Mouse (Mus musculus) heart, embryonic 16.5 days (tissue): ENCODE data around the gene Sipa1l1. TPM values are rescaled to one million over a fixed set of nuclear protein-coding genes. Genes with fewer than 3 reads are reported as not detected.

ENCODE experiments used
- ATAC-seq: fragments of 200-750 bp; cut with Nextera tagmentation; replicated peaks from 2 replicates; pipeline ENCODE4 v1.8.0; 2017; ENCODE audit warnings: moderate number of reproducible peaks; ENCODE audit not compliant: insufficient read depth, low FRiP score; ENCODE audit errors: extremely low read depth
- H3K27ac ChIP-seq: fragments of 300-500 bp; sonication (generic); 2 replicates; pipeline ENCODE4 v1.5.1; 2014; ENCODE audit warnings: mild to moderate bottlenecking, low read length, control low read depth, moderate library complexity
- H3K27me3 ChIP-seq: fragments of 300-500 bp; sonication (generic); 2 replicates; pipeline ENCODE4 v1.6.1; 2014; ENCODE audit warnings: low read length, mixed read lengths; ENCODE audit not compliant: control insufficient read depth, insufficient read depth
- H3K36me3 ChIP-seq: fragments of 300-500 bp; sonication (generic); 2 replicates; pipeline ENCODE4 v1.6.1; 2014; ENCODE audit not compliant: control insufficient read depth, insufficient read depth
- H3K4me1 ChIP-seq: fragments of 300-500 bp; sonication (generic); 2 replicates; pipeline ENCODE4 v1.6.1; 2014; ENCODE audit warnings: low read length, mixed read lengths; ENCODE audit not compliant: control insufficient read depth, insufficient read depth
- H3K4me2 ChIP-seq: fragments of 300-500 bp; sonication (generic); 2 replicates; pipeline ENCODE4 v1.6.1; 2014; ENCODE audit warnings: low read depth, mild to moderate bottlenecking, control low read depth, low read length
- H3K4me3 ChIP-seq: fragments of 300-500 bp; sonication (generic); 2 replicates; pipeline ENCODE4 v1.5.1; 2014; ENCODE audit warnings: mild to moderate bottlenecking, control low read depth, low read length
- H3K9ac ChIP-seq: fragments of 300-500 bp; sonication (generic); 2 replicates; pipeline ENCODE4 v1.6.1; 2014; ENCODE audit warnings: low read length, control low read depth
- H3K9me3 ChIP-seq: fragments of 300-500 bp; sonication (generic); replicated peaks from 2 replicates; pipeline ENCODE4 v1.6.1; 2016; ENCODE audit warnings: low read length; ENCODE audit not compliant: control insufficient read depth
- WGBS: fragments of 180-500 bp; shearing (Covaris S2); extraction: QIAGEN DNeasy Blood & Tissue Kit; methylation state at CpG from one replicate; pipeline ENCODE4 v1.1.7; 2014; 5-methylcytosine and 5-hydroxymethylcytosine counted together
- polyA plus RNA-seq: library from polyadenylated mRNA; unstranded; fragments of >200 nt; fragmentation: Nextera tagmentation; extraction: Ambion mirVana; gene quantifications from 2 replicates; pipeline ENCODE4 v1.2.1, GENCODE M21; 2015

The Sipa1l1 gene
- polyA plus RNA-seq, 1 experiment from 2014 or later = 19.8 TPM

GRCm38 (mm10) chr12:82395194-82395593 is 226.1 kb downstream of the Sipa1l1 start:
- Histone ChIP-seq H3K4me3 (no peak overlapping the region), H3K27ac (no peak overlapping the region), H3K4me2 (no peak overlapping the region), H3K4me1 (peaks cover 15% of the 10 kb centered on the region), H3K36me3 (no peaks in the 10 kb centered on the region; the same call in 1 of the 2 replicates), H3K9me3 (no peaks in the 10 kb centered on the region), H3K27me3 (no peaks in the 10 kb centered on the region), H3K9ac (no peak overlapping the region)
- ATAC-seq = no peak
- 70% methylated on average over 4 of the region's 4 CpGs for WGBS

DNA sequence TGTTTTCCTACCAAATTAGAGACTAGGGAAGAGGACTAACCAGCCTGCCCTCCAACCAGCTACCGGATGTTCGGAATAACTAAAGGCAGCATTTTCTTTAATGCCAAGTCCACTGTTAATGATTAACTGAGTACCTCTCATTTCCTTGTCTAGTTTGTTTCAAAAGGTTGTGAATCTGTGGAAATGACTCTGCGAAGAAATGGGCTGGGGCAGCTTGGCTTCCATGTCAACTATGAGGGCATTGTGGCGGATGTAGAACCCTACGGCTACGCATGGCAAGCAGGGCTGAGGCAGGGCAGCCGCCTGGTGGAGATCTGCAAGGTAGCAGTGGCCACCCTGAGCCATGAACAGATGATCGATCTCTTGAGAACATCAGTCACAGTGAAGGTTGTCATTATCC is 228.1 kb downstream of the Sipa1l1 start:
- H3K9ac ChIP-seq = no peak overlapping the region
- peaks cover 15% of the 10 kb centered on the region for H3K4me1 ChIP-seq
- no peak for ATAC-seq
- no peak overlapping the region for H3K4me2 ChIP-seq
- no peak overlapping the region for H3K27ac ChIP-seq
- H3K36me3 ChIP-seq = no peaks in the 10 kb centered on the region; the same call in 1 of the 2 replicates
- 85% methylated on average over 8 of the region's 8 CpGs for WGBS
- no peaks in the 10 kb centered on the region for H3K9me3 ChIP-seq
- no peaks in the 10 kb centered on the region for H3K27me3 ChIP-seq
- no peak overlapping the region for H3K4me3 ChIP-seq

DNA sequence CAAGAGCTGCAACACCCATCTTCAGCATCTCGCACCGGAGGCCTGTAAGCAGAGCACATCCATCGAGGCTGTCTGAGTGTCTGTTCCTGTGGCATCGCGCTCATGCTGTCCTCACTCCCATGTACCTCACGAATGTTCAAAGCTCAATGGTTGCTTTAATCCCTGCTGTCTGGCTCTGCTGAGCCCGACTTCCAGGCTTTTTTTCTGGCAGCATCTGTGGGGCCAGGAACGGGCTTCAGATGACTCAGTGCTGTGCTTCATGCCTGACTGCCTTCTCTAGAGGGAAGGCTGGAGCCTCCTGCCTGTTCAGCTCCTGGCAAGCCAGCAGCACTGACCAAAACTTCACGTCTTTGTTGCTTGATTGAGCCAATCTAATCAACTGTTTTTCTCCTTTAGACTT is 228.6 kb downstream of the Sipa1l1 start:
- 62% methylated on average over 9 of the region's 9 CpGs for WGBS
- H3K9me3 ChIP-seq = no peaks in the 10 kb centered on the region
- H3K27me3 ChIP-seq = no peaks in the 10 kb centered on the region
- peaks cover 15% of the 10 kb centered on the region for H3K4me1 ChIP-seq
- H3K9ac ChIP-seq = no peak overlapping the region
- ATAC-seq = no peak
- no peak overlapping the region for H3K4me2 ChIP-seq
- H3K36me3 ChIP-seq = peaks cover under 1% of the 10 kb centered on the region; the same call in 1 of the 2 replicates
- no peak overlapping the region for H3K4me3 ChIP-seq
- no peak overlapping the region for H3K27ac ChIP-seq

GRCm38 (mm10) chr12:82398926-82399325 is 229.8 kb downstream of the Sipa1l1 start:
- 76% methylated on average over 2 of the region's 2 CpGs for WGBS
- ATAC-seq = no peak
- no peaks in the 10 kb centered on the region for H3K9me3 ChIP-seq

DNA sequence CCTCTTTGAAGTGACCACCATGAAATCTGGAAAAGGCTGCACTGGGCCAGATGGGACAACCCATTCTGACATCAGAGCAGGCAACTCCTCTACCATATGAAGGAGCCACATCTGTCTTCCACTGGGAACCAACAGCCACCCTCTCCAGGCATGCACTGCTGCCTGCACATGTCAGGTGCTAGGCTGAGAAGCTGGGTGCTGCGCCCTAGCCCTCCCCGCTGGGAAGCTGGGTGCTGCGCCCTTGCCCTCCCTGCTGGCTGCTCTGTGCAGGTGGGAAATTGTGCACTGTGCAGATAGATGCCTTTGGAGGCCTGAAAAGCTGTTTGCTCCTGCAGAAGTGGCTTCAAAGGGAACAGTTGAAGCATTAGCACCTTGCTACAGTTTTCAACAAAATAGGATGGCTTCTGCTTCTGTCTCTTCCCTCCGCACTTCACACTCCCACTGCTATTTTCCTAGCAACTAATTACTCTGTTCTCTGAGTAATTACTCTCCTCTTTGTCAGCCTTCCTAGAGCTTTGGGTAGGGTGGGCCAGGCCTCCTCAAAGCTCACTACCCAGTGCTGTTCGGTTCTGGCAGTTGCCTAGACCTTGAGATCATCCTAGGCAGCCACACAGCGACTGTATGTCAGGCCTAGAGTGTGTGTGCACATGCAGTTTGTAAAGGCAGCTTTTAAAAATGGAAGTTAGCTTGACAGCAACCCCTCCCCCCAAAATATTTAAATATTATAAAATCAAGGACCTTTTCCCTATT is 231.0 kb downstream of the Sipa1l1 start:
- ATAC-seq = no peak
- 89% methylated on average over 6 of the region's 6 CpGs for WGBS
- H3K27ac ChIP-seq = no peak overlapping the region
- no peaks in the 10 kb centered on the region for H3K27me3 ChIP-seq
- H3K4me2 ChIP-seq = no peak overlapping the region
- no peak overlapping the region for H3K9ac ChIP-seq
- H3K4me1 ChIP-seq = peaks cover 3% of the 10 kb centered on the region; the same call in 1 of the 2 replicates
- no peaks in the 10 kb centered on the region for H3K9me3 ChIP-seq
- peaks cover 4% of the 10 kb centered on the region for H3K36me3 ChIP-seq
- H3K4me3 ChIP-seq = no peak overlapping the region

More at GRCm38 (mm10) chr12:82398926-82399325, 229.8 kb downstream of the Sipa1l1 start:
- Histone ChIP-seq H3K9ac (no peak overlapping the region), H3K27ac (no peak overlapping the region), H3K4me1 (peaks cover 8% of the 10 kb centered on the region), H3K36me3 (peaks cover 4% of the 10 kb centered on the region), H3K4me2 (no peak overlapping the region), H3K27me3 (no peaks in the 10 kb centered on the region), H3K4me3 (no peak overlapping the region)

GRCm38 (mm10) chr12:82400783-82401182 is 231.7 kb downstream of the Sipa1l1 start:
- Histone ChIP-seq H3K4me3 (no peak overlapping the region), H3K27me3 (no peaks in the 10 kb centered on the region), H3K36me3 (peaks cover 4% of the 10 kb centered on the region), H3K9me3 (no peaks in the 10 kb centered on the region), H3K4me1 (no peaks in the 10 kb centered on the region), H3K4me2 (no peak overlapping the region), H3K9ac (no peak overlapping the region), H3K27ac (no peak overlapping the region)
- ATAC-seq = no peak
- 58% methylated on average over 7 of the region's 7 CpGs for WGBS

DNA sequence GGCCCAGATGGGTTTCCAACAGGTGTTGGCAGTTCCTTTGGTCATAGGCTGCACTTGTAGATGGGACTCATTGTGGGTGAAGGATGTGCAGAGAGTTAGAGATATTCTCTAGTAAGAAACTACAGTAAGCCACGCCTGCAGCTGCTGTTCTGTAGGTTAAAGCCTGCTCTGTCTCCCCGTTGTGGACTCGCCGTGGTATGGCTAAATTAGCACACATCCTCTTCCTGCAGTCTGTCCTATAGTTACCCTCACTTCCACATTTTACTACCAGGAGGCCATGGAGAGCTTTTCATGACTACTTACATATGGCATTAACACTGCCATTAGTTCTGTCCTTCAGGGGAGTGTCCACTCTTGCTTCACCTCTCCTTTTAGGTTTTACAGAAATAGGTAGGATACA is 232.3 kb downstream of the Sipa1l1 start:
- Histone ChIP-seq H3K27ac (no peak overlapping the region), H3K4me1 (no peaks in the 10 kb centered on the region), H3K27me3 (no peaks in the 10 kb centered on the region), H3K4me2 (no peak overlapping the region), H3K36me3 (peaks cover 4% of the 10 kb centered on the region), H3K4me3 (no peak overlapping the region), H3K9ac (no peak overlapping the region), H3K9me3 (no peaks in the 10 kb centered on the region)
- WGBS = 69% methylated on average over 4 of the region's 4 CpGs
- ATAC-seq = no peak

DNA sequence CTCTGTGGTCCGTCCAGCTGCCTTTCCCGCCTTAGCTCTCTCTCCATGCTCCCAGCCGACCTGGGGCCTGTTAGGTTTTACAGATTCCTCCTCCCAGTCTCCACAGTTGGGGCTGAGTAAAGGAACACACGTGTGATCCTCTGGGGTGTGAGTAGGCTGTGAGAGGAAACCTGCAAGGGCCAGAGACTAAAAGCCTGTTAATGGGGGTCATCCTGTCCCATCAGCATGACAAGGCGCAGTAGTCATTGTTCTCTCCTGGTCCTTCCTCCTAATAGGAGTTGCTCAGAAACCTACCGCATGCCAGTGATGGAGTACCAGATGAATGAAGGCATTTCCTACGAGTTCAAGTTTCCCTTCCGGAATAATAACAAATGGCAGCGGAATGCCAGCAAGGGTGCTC is 233.5 kb downstream of the Sipa1l1 start:
- 79% methylated on average over 9 of the region's 9 CpGs for WGBS
- no peak overlapping the region for H3K4me2 ChIP-seq
- peaks cover 4% of the 10 kb centered on the region for H3K36me3 ChIP-seq
- no peak for ATAC-seq
- H3K27ac ChIP-seq = no peak overlapping the region
- no peaks in the 10 kb centered on the region for H3K27me3 ChIP-seq
- H3K4me1 ChIP-seq = peaks cover 2% of the 10 kb centered on the region; the same call in 1 of the 2 replicates
- no peaks in the 10 kb centered on the region for H3K9me3 ChIP-seq
- H3K4me3 ChIP-seq = no peak overlapping the region
- no peak overlapping the region for H3K9ac ChIP-seq

- Histone ChIP-seq H3K27ac (0 out of 2 replicates have a peak overlapping the region, but pooled peaks have one; percentile 21), H3K4me2 (no peak overlapping the region), H3K4me3 (no peak overlapping the region), H3K9me3 (no peaks in the 10 kb centered on the region), H3K4me1 (peaks cover 18% of the 10 kb centered on the region), H3K9ac (no peak overlapping the region), H3K36me3 (peaks cover 9% of the 10 kb centered on the region), H3K27me3 (no peaks in the 10 kb centered on the region)
- no peak for ATAC-seq
- WGBS = 71% methylated on average over 5 of the region's 5 CpGs
Observed at GRCm38 (mm10) chr12:82407531-82408255, 238.6 kb downstream of the Sipa1l1 start.
